Mouse (Mus musculus) hindbrain, embryonic 10.5 days (tissue): ENCODE data around the gene Iscu. TPM values are rescaled to one million over a fixed set of nuclear protein-coding genes. Genes with fewer than 3 reads are reported as not detected.
"Not testable (repeated sequence)": the region's sequence is repeated elsewhere in the genome, so short reads cannot be mapped to it uniquely, and the experiment has no call there.

Experiments used
- DNase-seq: peaks from one replicate; pipeline ENCODE4 v3.0.0-alpha.2; 2017; ENCODE audit warnings: low spot score
- H3K27ac ChIP-seq: fragments of 300-500 bp; sonication (generic); 2 replicates; pipeline ENCODE4 v1.5.1; 2016; ENCODE audit warnings: mild to moderate bottlenecking, moderate library complexity
- H3K27me3 ChIP-seq: fragments of 300-500 bp; sonication (generic); 2 replicates; pipeline ENCODE4 v1.6.1; 2016; ENCODE audit warnings: mild to moderate bottlenecking; ENCODE audit not compliant: poor library complexity, insufficient read depth, severe bottlenecking
- H3K36me3 ChIP-seq: fragments of 300-500 bp; sonication (generic); 2 replicates; pipeline ENCODE4 v1.6.1; 2016; ENCODE audit warnings: mild to moderate bottlenecking, moderate library complexity
- H3K4me1 ChIP-seq: fragments of 300-500 bp; sonication (generic); replicated peaks from 2 replicates; pipeline ENCODE4 v1.6.1; 2016; ENCODE audit warnings: mild to moderate bottlenecking
- H3K4me3 ChIP-seq: fragments of 300-500 bp; sonication (generic); 2 replicates; pipeline ENCODE4 v1.5.1; 2016; ENCODE audit warnings: mild to moderate bottlenecking, moderate library complexity
- H3K9me3 ChIP-seq: fragments of 300-500 bp; sonication (generic); 2 replicates; pipeline ENCODE4 v1.6.1; 2016; ENCODE audit warnings: mild to moderate bottlenecking, moderate library complexity
- WGBS: fragments of 180-500 bp; shearing (Covaris S2); methylation state at CpG from one replicate; pipeline ENCODE4 v1.1.7; 2016; 5-methylcytosine and 5-hydroxymethylcytosine counted together
- polyA plus RNA-seq: library from polyadenylated mRNA; unstranded; fragments of >200 nt; fragmentation: Nextera tagmentation; extraction: Ambion mirVana; gene quantifications from 2 replicates; pipeline ENCODE4 v1.2.1, GENCODE M21; 2016

Iscu gene
- polyA plus RNA-seq, 1 experiment from 2014 or later = 116 TPM

- H3K9me3 ChIP-seq = no peaks in the 10 kb centered on the region
- 95% methylated on average over 8 of the region's 8 CpGs for WGBS
- no peak overlapping the region for H3K4me3 ChIP-seq
- no peak for DNase-seq
- H3K36me3 ChIP-seq = peaks cover 61% of the 10 kb centered on the region
- H3K27ac ChIP-seq = no peak overlapping the region
- H3K4me1 ChIP-seq = peaks cover 26% of the 10 kb centered on the region
- H3K27me3 ChIP-seq = no peaks in the 10 kb centered on the region
Observed at GRCm38 (mm10) chr5:113768806-113769205, 3.7 kb upstream of the Iscu start.

- Histone ChIP-seq H3K27me3 (no peaks in the 10 kb centered on the region), H3K4me3 (peak overlapping the region; percentile 87), H3K4me1 (peaks cover 29% of the 10 kb centered on the region), H3K36me3 (peaks cover 59% of the 10 kb centered on the region), H3K9me3 (no peaks in the 10 kb centered on the region), H3K27ac (peak overlapping the region; percentile 99)
- WGBS = under 1% methylated on average over 96 of the region's 97 CpGs
- peak; percentile 89 for DNase-seq
Observed at GRCm38 (mm10) chr5:113771213-113772162, 1.1 kb upstream of the Iscu start.

- peaks cover 58% of the 10 kb centered on the region for H3K36me3 ChIP-seq
- DNase-seq = no peak
- peak overlapping the region; percentile 99 for H3K27ac ChIP-seq
- 3% methylated on average over 31 of the region's 38 CpGs for WGBS
- H3K4me1 ChIP-seq = peaks cover 29% of the 10 kb centered on the region
- H3K27me3 ChIP-seq = no peaks in the 10 kb centered on the region
- peak overlapping the region; percentile 87 for H3K4me3 ChIP-seq
- H3K9me3 ChIP-seq = no peaks in the 10 kb centered on the region
Observed at GRCm38 (mm10) chr5:113772905-113773519, 464 bp downstream of the Iscu start.

GRCm38 (mm10) chr5:113773664-113774063 lies 1.1 kb downstream of the Iscu start:
- no peaks in the 10 kb centered on the region for H3K9me3 ChIP-seq
- no peaks in the 10 kb centered on the region for H3K27me3 ChIP-seq
- peak overlapping the region; percentile 87 for H3K4me3 ChIP-seq
- peaks cover 58% of the 10 kb centered on the region for H3K36me3 ChIP-seq
- H3K27ac ChIP-seq = no peak overlapping the region
- WGBS = 2% methylated on average over 7 of the region's 7 CpGs
- DNase-seq = peak; percentile 86
- H3K4me1 ChIP-seq = peaks cover 29% of the 10 kb centered on the region

GRCm38 (mm10) chr5:113775585-113775984 lies 3.0 kb downstream of the Iscu start:
- 94% methylated on average over 10 of the region's 10 CpGs for WGBS
- no peak for DNase-seq
- H3K27me3 ChIP-seq = no peaks in the 10 kb centered on the region
- H3K27ac ChIP-seq = no peak overlapping the region
- H3K9me3 ChIP-seq = peaks cover 5% of the 10 kb centered on the region; the same call in 1 of the 2 replicates
- peaks cover 50% of the 10 kb centered on the region for H3K36me3 ChIP-seq
- H3K4me1 ChIP-seq = peaks cover 15% of the 10 kb centered on the region
- H3K4me3 ChIP-seq = no peak overlapping the region

- H3K4me1 ChIP-seq = peaks cover 13% of the 10 kb centered on the region
- peaks cover 50% of the 10 kb centered on the region for H3K36me3 ChIP-seq
- WGBS = 92% methylated on average over 15 of the region's 15 CpGs
- no peak overlapping the region for H3K27ac ChIP-seq
- H3K27me3 ChIP-seq = no peaks in the 10 kb centered on the region
- no peak overlapping the region for H3K4me3 ChIP-seq
- H3K9me3 ChIP-seq = peaks cover 5% of the 10 kb centered on the region; the same call in 1 of the 2 replicates
- no peak for DNase-seq
Observed at GRCm38 (mm10) chr5:113776128-113776895, 3.8 kb downstream of the Iscu start.

- DNase-seq = no peak
- Histone ChIP-seq H3K4me3 (no peak overlapping the region), H3K27ac (no peak overlapping the region), H3K36me3 (peaks cover 50% of the 10 kb centered on the region), H3K9me3 (peaks cover 5% of the 10 kb centered on the region; the same call in 1 of the 2 replicates), H3K4me1 (peaks cover 11% of the 10 kb centered on the region), H3K27me3 (no peaks in the 10 kb centered on the region)
- 92% methylated on average over 8 of the region's 8 CpGs for WGBS
Observed at GRCm38 (mm10) chr5:113776896-113777226, 4.3 kb downstream of the Iscu start.

- H3K36me3 ChIP-seq = peaks cover 50% of the 10 kb centered on the region
- not testable (repeated sequence) for DNase-seq, H3K4me3 ChIP-seq, H3K9me3 ChIP-seq, H3K27me3 ChIP-seq, H3K27ac ChIP-seq
- 91% methylated on average over 8 of the region's 8 CpGs for WGBS
- peaks cover 13% of the 10 kb centered on the region for H3K4me1 ChIP-seq
Observed at GRCm38 (mm10) chr5:113777728-113778127, 5.2 kb downstream of the Iscu start.

GRCm38 (mm10) chr5:113779569-113779968 lies 7.0 kb downstream of the Iscu start:
- DNase-seq = no peak
- H3K4me1 ChIP-seq = peaks cover 14% of the 10 kb centered on the region
- H3K9me3 ChIP-seq = peaks cover 5% of the 10 kb centered on the region; the same call in 1 of the 2 replicates
- peaks cover 44% of the 10 kb centered on the region for H3K36me3 ChIP-seq
- WGBS = 78% methylated on average over 5 of the region's 5 CpGs
- no peak overlapping the region for H3K4me3 ChIP-seq
- peaks cover 13% of the 10 kb centered on the region; the same call in 1 of the 2 replicates for H3K27me3 ChIP-seq
- no peak overlapping the region for H3K27ac ChIP-seq

- Histone ChIP-seq H3K36me3 (peaks cover 37% of the 10 kb centered on the region), H3K27ac (no peak overlapping the region), H3K4me3 (no peak overlapping the region), H3K9me3 (peaks cover 5% of the 10 kb centered on the region; the same call in 1 of the 2 replicates), H3K4me1 (peaks cover 14% of the 10 kb centered on the region), H3K27me3 (peaks cover 13% of the 10 kb centered on the region; the same call in 1 of the 2 replicates)
- 97% methylated on average over 3 of the region's 3 CpGs for WGBS
- DNase-seq = no peak
Observed at GRCm38 (mm10) chr5:113780082-113780752, 7.7 kb downstream of the Iscu start.

- 87% methylated on average over 5 of the region's 5 CpGs for WGBS
- DNase-seq = no peak
Observed at GRCm38 (mm10) chr5:113780763-113781162, 8.2 kb downstream of the Iscu start.

GRCm38 (mm10) chr5:113781254-113781653 lies 8.7 kb downstream of the Iscu start:
- Histone ChIP-seq H3K4me1 (peaks cover 14% of the 10 kb centered on the region), H3K27ac (no peak overlapping the region), H3K36me3 (peaks cover 27% of the 10 kb centered on the region), H3K27me3 (peaks cover 13% of the 10 kb centered on the region; the same call in 1 of the 2 replicates), H3K9me3 (peaks cover 5% of the 10 kb centered on the region; the same call in 1 of the 2 replicates), H3K4me3 (no peak overlapping the region)
- DNase-seq = no peak
- WGBS = 84% methylated on average over 7 of the region's 7 CpGs

More at GRCm38 (mm10) chr5:113780763-113781162, 8.2 kb downstream of the Iscu start:
- H3K27me3 ChIP-seq = peaks cover 13% of the 10 kb centered on the region; the same call in 1 of the 2 replicates
- no peak overlapping the region for H3K4me3 ChIP-seq
- H3K27ac ChIP-seq = no peak overlapping the region
- H3K9me3 ChIP-seq = peaks cover 5% of the 10 kb centered on the region; the same call in 1 of the 2 replicates
- peaks cover 14% of the 10 kb centered on the region for H3K4me1 ChIP-seq
- H3K36me3 ChIP-seq = peaks cover 32% of the 10 kb centered on the region
